Mouse (Mus musculus): Measurements from ENCODE around the gene Ptk6. TPM values are rescaled to one million over a fixed set of nuclear protein-coding genes. Genes with fewer than 3 reads are reported as not detected.

Ptk6 gene
- polyA plus RNA-seq, 1 experiment from 2014 or later = not detected

- Histone ChIP-seq H3K27me3 (replicated peaks; ENCODE audit: control insufficient read depth, insufficient read depth, low read length) (no peaks in the 10 kb centered on the region), H3K9me3 (ENCODE audit: control insufficient read depth, low read length) (no peaks in the 10 kb centered on the region), H3K4me1 (replicated peaks; ENCODE audit: control insufficient read depth, insufficient read depth, low read length) (peaks cover 15% of the 10 kb centered on the region; the same call in 1 of the 2 replicates), H3K9ac (ENCODE audit: low read length) (no peak overlapping the region), H3K4me3 (ENCODE audit: low read depth, low read length) (no peak overlapping the region), H3K4me2 (ENCODE audit: low read length) (no peak overlapping the region), H3K27ac (ENCODE audit: low read depth) (no peak overlapping the region), H3K36me3 (ENCODE audit: control insufficient read depth, insufficient read depth, low read length) (peaks cover 7% of the 10 kb centered on the region)
- WGBS = 94% methylated on average over 9 of the region's 9 CpGs
- DNase-seq (ENCODE audit: low spot score) (no peak), ATAC-seq (replicated peaks; ENCODE audit: low FRiP score, low TSS enrichment, low read depth) (no peak)
These were observed 36.7 kb upstream of the Ptk6 start for GRCm38 (mm10) chr2:181239261-181239660.

DNA sequence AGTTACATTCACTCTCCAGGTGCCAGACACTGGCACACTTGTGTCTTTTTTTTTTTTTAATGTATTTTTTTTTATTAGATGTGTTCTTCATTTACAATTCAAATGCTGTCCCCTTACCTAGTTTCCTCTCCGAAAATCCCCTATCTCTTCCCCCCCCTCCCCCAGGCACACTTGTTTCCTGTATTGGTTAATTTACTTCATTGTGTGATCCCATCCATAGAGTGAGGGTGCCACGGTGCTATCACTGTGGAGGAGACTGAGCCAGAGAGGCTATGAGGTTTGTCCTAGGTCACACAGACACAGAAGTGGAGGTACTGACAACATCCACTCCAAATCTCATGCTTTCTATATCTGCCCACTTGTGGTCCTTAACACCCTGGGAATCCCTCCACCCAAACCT is 36.3 kb upstream of the Ptk6 start:
- DNase-seq (ENCODE audit: low spot score) = no peak
- no peak for ATAC-seq (replicated peaks; ENCODE audit: low FRiP score, low TSS enrichment, low read depth)
- H3K9me3 ChIP-seq (ENCODE audit: control insufficient read depth, low read length) = no peaks in the 10 kb centered on the region
- H3K27me3 ChIP-seq (replicated peaks; ENCODE audit: control insufficient read depth, insufficient read depth, low read length) = no peaks in the 10 kb centered on the region
- H3K9ac ChIP-seq (ENCODE audit: low read length) = no peak overlapping the region
- WGBS = 79% methylated on average over 2 of the region's 2 CpGs
- no peak overlapping the region for H3K27ac ChIP-seq (ENCODE audit: low read depth)
- peaks cover 9% of the 10 kb centered on the region for H3K36me3 ChIP-seq (ENCODE audit: control insufficient read depth, insufficient read depth, low read length)
- no peak overlapping the region for H3K4me2 ChIP-seq (ENCODE audit: low read length)
- peaks cover 12% of the 10 kb centered on the region; the same call in 1 of the 2 replicates for H3K4me1 ChIP-seq (replicated peaks; ENCODE audit: control insufficient read depth, insufficient read depth, low read length)
- H3K4me3 ChIP-seq (ENCODE audit: low read depth, low read length) = no peak overlapping the region

DNA sequence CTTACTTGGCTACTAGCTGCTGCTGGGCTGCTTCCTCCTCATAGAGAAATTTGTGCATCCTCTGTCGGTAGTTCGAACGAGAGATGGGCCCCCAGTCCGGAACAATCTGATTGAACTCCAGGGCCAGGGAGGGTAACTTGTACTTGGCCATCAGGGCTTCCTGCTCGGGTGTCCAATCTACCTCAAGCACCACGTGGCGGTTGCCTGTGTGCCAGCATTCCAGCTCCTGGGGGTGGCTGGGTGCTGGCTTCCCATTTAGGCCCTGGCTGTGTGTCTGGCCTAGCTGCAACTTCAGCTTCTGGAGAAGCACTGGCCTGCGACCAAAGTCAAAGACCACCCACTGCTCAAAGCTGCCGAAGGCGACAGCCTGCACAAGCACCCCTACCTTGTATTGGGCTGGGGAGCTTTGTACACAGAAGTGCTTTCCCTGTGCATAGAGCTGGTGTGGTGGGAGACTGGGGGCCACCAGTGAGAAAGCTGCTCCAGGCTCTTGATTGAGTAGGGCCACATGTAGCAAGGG is 35.6 kb upstream of the Ptk6 start:
- peaks cover 16% of the 10 kb centered on the region for H3K36me3 ChIP-seq (ENCODE audit: control insufficient read depth, insufficient read depth, low read length)
- no peak overlapping the region for H3K27ac ChIP-seq (ENCODE audit: low read depth)
- ATAC-seq (replicated peaks; ENCODE audit: low FRiP score, low TSS enrichment, low read depth) (no peak), DNase-seq (ENCODE audit: low spot score) (no peak)
- H3K9me3 ChIP-seq (ENCODE audit: control insufficient read depth, low read length) = no peaks in the 10 kb centered on the region
- H3K4me2 ChIP-seq (ENCODE audit: low read length) = no peak overlapping the region
- H3K4me3 ChIP-seq (ENCODE audit: low read depth, low read length) = no peak overlapping the region
- 82% methylated on average over 10 of the region's 10 CpGs for WGBS
- H3K9ac ChIP-seq (ENCODE audit: low read length) = no peak overlapping the region
- peaks cover 10% of the 10 kb centered on the region; the same call in 1 of the 2 replicates for H3K4me1 ChIP-seq (replicated peaks; ENCODE audit: control insufficient read depth, insufficient read depth, low read length)
- H3K27me3 ChIP-seq (replicated peaks; ENCODE audit: control insufficient read depth, insufficient read depth, low read length) = no peaks in the 10 kb centered on the region

DNA sequence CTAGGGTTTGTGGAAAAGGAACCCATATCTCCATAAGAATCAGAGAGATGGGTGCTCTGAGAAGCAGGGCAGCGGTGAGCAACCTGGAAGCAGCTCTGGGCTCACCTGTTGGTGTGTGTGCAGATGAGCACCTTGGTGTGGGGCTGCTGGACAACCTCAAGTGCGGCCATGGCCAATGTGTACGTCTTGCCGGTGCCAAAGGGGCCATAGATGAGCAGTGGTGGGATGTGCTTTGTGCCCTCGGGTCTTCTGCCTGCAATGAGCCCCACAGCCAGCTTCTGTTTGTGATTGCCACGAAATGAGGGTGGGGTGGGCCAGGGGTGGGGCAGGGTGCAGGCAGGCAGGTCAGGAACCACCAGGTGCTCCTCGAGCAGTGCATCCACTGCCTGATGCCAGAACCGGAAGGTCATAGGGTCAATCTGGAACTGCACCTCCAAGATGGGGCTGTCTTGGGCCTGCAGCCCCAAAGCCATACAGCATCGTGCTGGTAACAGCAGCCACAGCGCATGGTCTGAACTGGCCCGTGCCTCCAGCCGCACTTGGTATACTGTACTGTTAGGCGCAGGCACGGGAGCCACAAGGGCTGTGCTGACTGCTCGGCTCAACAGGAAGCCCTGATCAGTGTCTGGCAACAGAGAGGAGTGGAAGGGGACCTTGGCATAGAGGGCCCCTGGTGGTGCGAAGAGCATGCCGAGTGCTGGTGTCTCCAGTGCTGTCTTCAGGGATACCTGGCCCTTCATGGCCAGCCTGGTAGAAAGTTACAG is 34.8 kb upstream of the Ptk6 start:
- Histone ChIP-seq H3K9ac (ENCODE audit: low read length) (no peak overlapping the region), H3K36me3 (ENCODE audit: control insufficient read depth, insufficient read depth, low read length) (peaks cover 17% of the 10 kb centered on the region), H3K9me3 (ENCODE audit: control insufficient read depth, low read length) (no peaks in the 10 kb centered on the region), H3K27ac (ENCODE audit: low read depth) (no peak overlapping the region), H3K4me2 (ENCODE audit: low read length) (no peak overlapping the region), H3K4me3 (ENCODE audit: low read depth, low read length) (no peak overlapping the region), H3K4me1 (replicated peaks; ENCODE audit: control insufficient read depth, insufficient read depth, low read length) (peaks cover 8% of the 10 kb centered on the region; the same call in 1 of the 2 replicates), H3K27me3 (replicated peaks; ENCODE audit: control insufficient read depth, insufficient read depth, low read length) (no peaks in the 10 kb centered on the region)
- ATAC-seq (replicated peaks; ENCODE audit: low FRiP score, low TSS enrichment, low read depth) = no peak
- 86% methylated on average over 17 of the region's 17 CpGs for WGBS
- DNase-seq (ENCODE audit: low spot score) = no peak

DNA sequence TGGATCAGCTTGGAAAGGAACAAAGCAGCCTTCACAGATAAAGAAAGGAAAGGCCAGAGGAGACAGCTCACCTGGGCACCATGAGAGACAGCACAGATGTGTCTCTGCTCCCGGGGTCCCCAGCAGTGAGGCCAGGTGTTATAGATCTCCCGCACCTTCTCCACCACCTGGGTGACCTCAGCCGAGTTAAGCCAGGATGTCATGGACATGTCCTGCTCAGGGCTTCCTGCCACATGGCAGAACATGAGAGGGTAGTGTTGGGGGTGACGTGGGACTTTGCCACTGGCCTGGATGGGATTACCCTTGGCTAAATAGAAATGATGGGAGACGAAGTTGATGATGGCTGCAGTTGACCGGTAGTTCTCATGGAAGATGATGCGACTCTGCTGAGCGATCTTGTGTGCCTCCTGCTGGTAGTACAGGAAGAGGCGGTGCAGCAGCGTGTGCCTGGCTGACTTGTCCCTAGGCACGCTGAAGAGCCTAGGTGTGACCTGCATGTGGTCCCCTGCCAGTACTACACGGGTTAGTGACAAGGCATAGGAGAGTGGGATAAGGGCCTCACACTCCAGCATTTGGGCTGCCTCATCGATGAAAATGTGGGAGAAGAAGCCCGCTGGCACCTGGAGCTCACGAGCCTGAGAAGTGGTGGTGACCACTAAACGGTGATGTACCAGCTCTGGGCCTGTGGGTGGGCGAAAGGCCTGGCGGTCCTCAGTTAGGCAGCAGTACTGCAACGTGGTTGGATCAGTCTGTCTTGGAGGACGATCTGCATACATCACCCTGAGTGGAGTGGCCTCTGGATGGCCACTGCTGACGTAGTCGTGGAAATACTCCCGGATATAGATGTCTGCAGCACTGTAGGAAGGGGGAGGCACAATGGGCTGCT is 33.3 kb upstream of the Ptk6 start:
- 85% methylated on average over 23 of the region's 23 CpGs for WGBS
- Histone ChIP-seq H3K9ac (ENCODE audit: low read length) (no peak overlapping the region), H3K4me1 (replicated peaks; ENCODE audit: control insufficient read depth, insufficient read depth, low read length) (no peaks in the 10 kb centered on the region), H3K27me3 (replicated peaks; ENCODE audit: control insufficient read depth, insufficient read depth, low read length) (no peaks in the 10 kb centered on the region), H3K27ac (ENCODE audit: low read depth) (no peak overlapping the region), H3K36me3 (ENCODE audit: control insufficient read depth, insufficient read depth, low read length) (peaks cover 17% of the 10 kb centered on the region), H3K4me3 (ENCODE audit: low read depth, low read length) (no peak overlapping the region), H3K4me2 (ENCODE audit: low read length) (no peak overlapping the region), H3K9me3 (ENCODE audit: control insufficient read depth, low read length) (no peaks in the 10 kb centered on the region)
- ATAC-seq (replicated peaks; ENCODE audit: low FRiP score, low TSS enrichment, low read depth) (no peak), DNase-seq (ENCODE audit: low spot score) (no peak)

GRCm38 (mm10) chr2:181234680-181235079 is 32.1 kb upstream of the Ptk6 start:
- no peak for DNase-seq (ENCODE audit: low spot score)
- peaks cover 23% of the 10 kb centered on the region for H3K36me3 ChIP-seq (ENCODE audit: control insufficient read depth, insufficient read depth, low read length)
- 86% methylated on average over 11 of the region's 11 CpGs for WGBS
- H3K4me2 ChIP-seq (ENCODE audit: low read length) = no peak overlapping the region
- no peak overlapping the region for H3K4me3 ChIP-seq (ENCODE audit: low read depth, low read length)
- no peaks in the 10 kb centered on the region for H3K27me3 ChIP-seq (replicated peaks; ENCODE audit: control insufficient read depth, insufficient read depth, low read length)
- H3K9ac ChIP-seq (ENCODE audit: low read length) = no peak overlapping the region
- no peak overlapping the region for H3K27ac ChIP-seq (ENCODE audit: low read depth)
- no peaks in the 10 kb centered on the region for H3K4me1 ChIP-seq (replicated peaks; ENCODE audit: control insufficient read depth, insufficient read depth, low read length)
- H3K9me3 ChIP-seq (ENCODE audit: control insufficient read depth, low read length) = no peaks in the 10 kb centered on the region
- ATAC-seq (replicated peaks; ENCODE audit: low FRiP score, low TSS enrichment, low read depth) = no peak

DNA sequence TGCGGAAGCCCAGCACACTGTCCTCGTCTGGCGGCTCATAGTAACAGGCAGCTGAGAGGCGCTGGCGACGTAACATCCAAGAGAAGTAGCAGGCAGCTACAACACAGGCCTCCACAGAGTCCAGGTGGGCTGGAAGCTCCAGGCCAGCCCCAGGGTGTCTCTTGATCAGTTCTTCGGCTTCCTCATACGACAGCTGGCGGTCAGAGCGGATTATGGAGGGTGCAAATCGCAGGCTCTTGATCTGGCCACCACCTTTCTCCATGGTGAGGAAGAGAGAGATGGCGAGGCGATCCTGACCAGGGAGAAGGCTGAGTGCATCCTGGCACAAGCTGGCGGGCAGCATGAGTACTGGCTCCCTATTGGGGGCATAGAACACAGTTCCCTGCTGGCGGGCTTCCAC is 30.9 kb upstream of the Ptk6 start:
- Histone ChIP-seq H3K9ac (ENCODE audit: low read length) (no peak overlapping the region), H3K4me2 (ENCODE audit: low read length) (no peak overlapping the region), H3K27me3 (replicated peaks; ENCODE audit: control insufficient read depth, insufficient read depth, low read length) (no peaks in the 10 kb centered on the region), H3K27ac (ENCODE audit: low read depth) (no peak overlapping the region), H3K9me3 (ENCODE audit: control insufficient read depth, low read length) (no peaks in the 10 kb centered on the region), H3K4me3 (ENCODE audit: low read depth, low read length) (no peak overlapping the region), H3K36me3 (ENCODE audit: control insufficient read depth, insufficient read depth, low read length) (peaks cover 31% of the 10 kb centered on the region), H3K4me1 (replicated peaks; ENCODE audit: control insufficient read depth, insufficient read depth, low read length) (no peaks in the 10 kb centered on the region)
- no peak for DNase-seq (ENCODE audit: low spot score)
- ATAC-seq (replicated peaks; ENCODE audit: low FRiP score, low TSS enrichment, low read depth) = no peak
- WGBS = 91% methylated on average over 15 of the region's 15 CpGs

GRCm38 (mm10) chr2:181231171-181231570 is 28.6 kb upstream of the Ptk6 start:
- 78% methylated on average over 20 of the region's 20 CpGs for WGBS
- no peak overlapping the region for H3K9ac ChIP-seq (ENCODE audit: low read length)
- H3K9me3 ChIP-seq (ENCODE audit: control insufficient read depth, low read length) = no peaks in the 10 kb centered on the region
- no peak overlapping the region for H3K4me3 ChIP-seq (ENCODE audit: low read depth, low read length)
- no peak for DNase-seq (ENCODE audit: low spot score)
- H3K4me2 ChIP-seq (ENCODE audit: low read length) = no peak overlapping the region
- H3K27me3 ChIP-seq (replicated peaks; ENCODE audit: control insufficient read depth, insufficient read depth, low read length) = no peaks in the 10 kb centered on the region
- H3K36me3 ChIP-seq (ENCODE audit: control insufficient read depth, insufficient read depth, low read length) = peaks cover 30% of the 10 kb centered on the region
- no peaks in the 10 kb centered on the region for H3K4me1 ChIP-seq (replicated peaks; ENCODE audit: control insufficient read depth, insufficient read depth, low read length)
- no peak overlapping the region for H3K27ac ChIP-seq (ENCODE audit: low read depth)
- ATAC-seq (replicated peaks; ENCODE audit: low FRiP score, low TSS enrichment, low read depth) = no peak
